Mouse (Mus musculus) kidney, adult 9 months (tissue): ENCODE results near the gene Gipr.
A peak's percentile ranks its signal among the peaks of the same experiment; 100 is the strongest.
"Not testable (repeated sequence)": the region's sequence is repeated elsewhere in the genome, so short reads cannot be mapped to it uniquely, and the experiment has no call there.

ENCODE experiments used
- DNase-seq: peaks from one replicate; pipeline ENCODE4 v3.0.0; 2022

The Gipr gene

GRCm38 (mm10) chr7:19178035-19178434, 12.1 kb upstream of the Gipr start:
- no peak for DNase-seq

GRCm38 (mm10) chr7:19177216-19177615, 11.3 kb upstream of the Gipr start:
- no peak for DNase-seq

GRCm38 (mm10) chr7:19176516-19176947, 10.6 kb upstream of the Gipr start:
- DNase-seq, result no peak

GRCm38 (mm10) chr7:19175708-19176515, 10.0 kb upstream of the Gipr start, which contains the start of gene Eml2:
Gene Eml2 (plus strand): TSS chr7:19176421.
- DNase-seq, result peak; percentile 55

- peak; percentile 69 for DNase-seq
These were observed 6.9 kb upstream of the Gipr start for GRCm38 (mm10) chr7:19172874-19173273.

- no peak for DNase-seq
These were observed 5.9 kb upstream of the Gipr start for GRCm38 (mm10) chr7:19171831-19172230.

- DNase-seq, result no peak
These were observed 4.2 kb upstream of the Gipr start for GRCm38 (mm10) chr7:19170142-19170541.

- no peak for DNase-seq
These were observed 3.6 kb upstream of the Gipr start for GRCm38 (mm10) chr7:19169506-19169905.

- no peak for DNase-seq
These were observed 1.1 kb upstream of the Gipr start for GRCm38 (mm10) chr7:19166990-19167389.

GRCm38 (mm10) chr7:19164978-19165377, 949 bp downstream of the Gipr start:
- DNase-seq, result no peak

- peak; percentile 41 for DNase-seq
These were observed 1.7 kb downstream of the Gipr start for GRCm38 (mm10) chr7:19164189-19164588.

- DNase-seq, result no peak
These were observed 2.2 kb downstream of the Gipr start for GRCm38 (mm10) chr7:19163752-19164151.

GRCm38 (mm10) chr7:19162928-19163327, 3.0 kb downstream of the Gipr start:
- no peak for DNase-seq

- DNase-seq, result no peak
These were observed 5.8 kb downstream of the Gipr start for GRCm38 (mm10) chr7:19160115-19160514.

- DNase-seq, result no peak
These were observed 6.5 kb downstream of the Gipr start for GRCm38 (mm10) chr7:19159411-19159810.

GRCm38 (mm10) chr7:19158601-19159000, 7.3 kb downstream of the Gipr start:
- no peak for DNase-seq

- DNase-seq, result peak; percentile 94
These were observed 8.6 kb downstream of the Gipr start for GRCm38 (mm10) chr7:19157160-19157800.

- no peak for DNase-seq
These were observed 10.0 kb downstream of the Gipr start for GRCm38 (mm10) chr7:19155825-19156475.

- no peak for DNase-seq
These were observed 11.1 kb downstream of the Gipr start for GRCm38 (mm10) chr7:19154796-19155195.

GRCm38 (mm10) chr7:19151121-19151520, 14.8 kb downstream of the Gipr start:
- not testable (repeated sequence) for DNase-seq

GRCm38 (mm10) chr7:19149626-19150025, 16.3 kb downstream of the Gipr start, which contains the start of gene Snrpd2:
Gene Snrpd2 (plus strand): TSS chr7:19149722.
- DNase-seq, result peak; percentile 97

GRCm38 (mm10) chr7:19148875-19149541, 16.9 kb downstream of the Gipr start, which contains the start of gene Qpctl:
Gene Qpctl (minus strand): TSS chr7:19149291.
- peak; percentile 99 for DNase-seq
